Mouse (Mus musculus) intestine, postnatal 0 days (tissue): ENCODE measurements at regions not wholly inside any gene's neighbourhood (a gene's known extent, or its start where the extent isn't known, plus 50 kb on each side); places are given as distances from the start of the nearest gene placed in this dataset.

Experiments
- ATAC-seq: fragments of 200-750 bp; cut with Nextera tagmentation; 2 replicates; pipeline ENCODE4 v1.8.0; 2017; ENCODE audit warnings: mild to moderate bottlenecking, moderate TSS enrichment, moderate library complexity
- H3K27ac ChIP-seq: fragments of 300-500 bp; sonication (generic); 2 replicates; pipeline ENCODE4 v1.5.1; 2014; ENCODE audit warnings: mild to moderate bottlenecking, low read depth, low read length, moderate library complexity
- H3K27me3 ChIP-seq: fragments of 300-500 bp; sonication (generic); replicated peaks from 2 replicates; pipeline ENCODE4 v1.6.1; 2014; ENCODE audit warnings: low read length, mixed read lengths; ENCODE audit not compliant: control insufficient read depth, insufficient read depth
- H3K36me3 ChIP-seq: fragments of 300-500 bp; sonication (generic); 2 replicates; pipeline ENCODE4 v1.6.1; 2014; ENCODE audit warnings: mild to moderate bottlenecking, moderate library complexity; ENCODE audit not compliant: control insufficient read depth, insufficient read depth
- H3K4me1 ChIP-seq: fragments of 300-500 bp; sonication (generic); replicated peaks from 2 replicates; pipeline ENCODE4 v1.6.1; 2014; ENCODE audit warnings: antibody characterized with exemption, low read length, mixed read lengths; ENCODE audit not compliant: control insufficient read depth, insufficient read depth
- H3K4me2 ChIP-seq: fragments of 300-500 bp; sonication (generic); replicated peaks from 2 replicates; pipeline ENCODE4 v1.6.1; 2014; ENCODE audit warnings: low read depth, mild to moderate bottlenecking, moderate library complexity
- H3K4me3 ChIP-seq: fragments of 300-500 bp; sonication (generic); 2 replicates; pipeline ENCODE4 v1.5.1; 2014; ENCODE audit warnings: low read depth, low read length
- H3K9ac ChIP-seq: fragments of 300-500 bp; sonication (generic); 2 replicates; pipeline ENCODE4 v1.6.1; 2014; ENCODE audit warnings: mild to moderate bottlenecking, low read depth, low read length
- H3K9me3 ChIP-seq: fragments of 300-500 bp; sonication (generic); 2 replicates; pipeline ENCODE4 v1.6.1; 2016; ENCODE audit warnings: mixed run types; ENCODE audit not compliant: control insufficient read depth
- CTCF ChIP-seq: sonication (generic); IDR thresholded peaks from 2 replicates; pipeline ENCODE4 v1.5.1; 2016; ENCODE audit warnings: low read depth, mild to moderate bottlenecking, control low read depth, antibody characterized with exemption, moderate library complexity
- whole genome bisulfite sequencing: fragments of 180-500 bp; shearing (Covaris S2); extraction: QIAGEN DNeasy Blood & Tissue Kit; methylation state at CpG from one replicate; pipeline ENCODE4 v1.1.7; 2014; 5-methylcytosine and 5-hydroxymethylcytosine counted together

DNA sequence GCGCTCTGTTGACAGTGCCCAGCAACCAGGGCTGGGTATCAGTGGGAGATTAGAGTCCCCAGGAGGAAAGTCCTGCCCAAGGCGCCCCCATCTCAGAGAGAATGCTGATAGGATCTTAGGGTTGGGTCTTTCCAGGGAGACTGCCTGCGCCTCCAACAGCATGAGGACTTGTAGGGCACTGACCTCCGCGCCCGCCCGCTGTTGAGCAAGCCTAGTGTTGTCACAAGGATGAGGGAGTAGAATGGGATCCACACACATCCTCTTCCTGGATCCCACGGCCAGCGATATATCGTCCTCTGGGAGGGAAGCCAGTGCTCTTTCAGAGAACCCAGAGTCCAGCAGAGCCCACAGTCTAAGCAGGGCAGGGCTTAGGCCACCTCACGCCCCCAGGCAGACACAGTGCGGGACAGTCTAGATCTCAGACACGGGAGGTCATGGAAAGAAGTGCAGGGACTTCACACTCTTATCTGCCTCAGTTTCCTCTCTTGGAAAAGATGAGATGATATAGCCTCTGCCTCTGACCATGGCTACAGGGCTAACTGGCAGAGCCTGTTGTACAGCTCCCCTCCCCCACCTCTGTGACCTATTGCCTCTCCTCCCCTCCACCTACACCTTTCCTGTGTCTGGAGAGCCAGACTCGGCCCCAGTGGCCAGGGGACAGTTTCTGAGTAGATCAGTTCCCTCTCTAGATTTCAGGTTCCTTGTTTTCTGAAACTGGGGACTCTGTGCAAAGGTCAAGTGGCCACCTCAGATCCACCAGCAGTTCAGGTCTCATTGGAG is 52.0 kb upstream of the Dusp5 start:
- no peak for TF ChIP-seq CTCF
- peak; percentile 58 for ATAC-seq
- WGBS: 46% methylated on average over 14 of the region's 14 CpGs

DNA sequence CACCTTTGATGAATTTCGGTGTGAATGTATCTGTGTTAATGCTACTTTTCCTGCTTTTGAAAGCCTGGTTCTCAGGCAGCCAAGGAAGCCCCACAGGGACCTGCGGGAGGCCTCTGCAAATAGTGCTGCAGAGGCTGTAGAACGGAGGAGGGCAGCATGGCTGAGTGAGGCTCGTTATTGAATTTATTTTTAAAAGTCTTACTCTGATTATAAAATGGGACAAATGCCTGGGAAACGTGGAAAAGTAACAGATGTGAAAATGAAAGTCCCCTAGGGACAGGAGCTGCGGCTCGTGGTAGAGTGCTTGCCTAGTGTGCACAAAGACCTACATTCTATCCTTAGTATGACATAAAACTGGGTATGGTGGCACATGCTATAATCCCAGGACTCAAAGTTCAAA is 59.7 kb upstream of the Dusp5 start:
- ATAC-seq: no peak
- H3K9ac ChIP-seq: no peak overlapping the region
- no peaks in the 10 kb centered on the region for H3K4me1 ChIP-seq
- no peaks in the 10 kb centered on the region for H3K27me3 ChIP-seq
- no peak overlapping the region for H3K4me3 ChIP-seq
- no peak overlapping the region for H3K4me2 ChIP-seq
- 56% methylated on average over 7 of the region's 7 CpGs for WGBS
- H3K9me3 ChIP-seq: 0 out of 2 replicates have a peak, but pooled peaks cover 4% of the 10 kb centered on the region
- TF ChIP-seq CTCF: no peak
- H3K27ac ChIP-seq: no peak overlapping the region
- H3K36me3 ChIP-seq: no peaks in the 10 kb centered on the region

More for the DNA sequence above, 52.0 kb upstream of the Dusp5 start:
- no peaks in the 10 kb centered on the region for H3K36me3 ChIP-seq
- no peaks in the 10 kb centered on the region for H3K9me3 ChIP-seq
- no peak overlapping the region for H3K9ac ChIP-seq
- no peaks in the 10 kb centered on the region for H3K4me1 ChIP-seq
- no peaks in the 10 kb centered on the region for H3K27me3 ChIP-seq
- no peak overlapping the region for H3K4me3 ChIP-seq
- H3K27ac ChIP-seq: no peak overlapping the region
- peak overlapping the region; percentile 21 for H3K4me2 ChIP-seq

DNA sequence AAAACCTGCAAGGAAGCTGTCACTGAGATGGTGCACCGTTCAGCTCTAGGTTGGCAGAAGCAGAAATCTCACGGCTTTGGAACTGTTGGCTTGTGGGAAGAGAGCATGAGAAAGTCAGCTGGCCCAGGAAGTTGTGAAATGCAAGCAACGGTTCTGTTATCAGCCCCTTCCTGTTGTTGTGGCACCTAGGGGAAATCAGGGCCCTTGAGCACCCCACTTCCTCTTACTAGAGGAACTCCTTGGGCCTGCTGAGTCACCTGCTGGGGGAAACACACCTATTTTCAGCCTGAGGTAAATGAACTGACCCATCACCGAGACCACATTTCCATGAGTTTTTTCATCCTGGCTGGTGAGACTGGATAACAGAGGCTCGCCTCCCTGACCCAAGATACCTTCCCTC is 64.2 kb upstream of the Dusp5 start:
- no peaks in the 10 kb centered on the region for H3K27me3 ChIP-seq
- no peak overlapping the region for H3K27ac ChIP-seq
- H3K4me2 ChIP-seq: no peak overlapping the region
- TF ChIP-seq CTCF: no peak
- no peak overlapping the region for H3K9ac ChIP-seq
- H3K36me3 ChIP-seq: no peaks in the 10 kb centered on the region
- no peaks in the 10 kb centered on the region for H3K4me1 ChIP-seq
- WGBS: 59% methylated on average over 5 of the region's 5 CpGs
- peak; percentile 47; the same call in 1 of the 2 replicates for ATAC-seq
- H3K9me3 ChIP-seq: 0 out of 2 replicates have a peak, but pooled peaks cover 4% of the 10 kb centered on the region
- no peak overlapping the region for H3K4me3 ChIP-seq

DNA sequence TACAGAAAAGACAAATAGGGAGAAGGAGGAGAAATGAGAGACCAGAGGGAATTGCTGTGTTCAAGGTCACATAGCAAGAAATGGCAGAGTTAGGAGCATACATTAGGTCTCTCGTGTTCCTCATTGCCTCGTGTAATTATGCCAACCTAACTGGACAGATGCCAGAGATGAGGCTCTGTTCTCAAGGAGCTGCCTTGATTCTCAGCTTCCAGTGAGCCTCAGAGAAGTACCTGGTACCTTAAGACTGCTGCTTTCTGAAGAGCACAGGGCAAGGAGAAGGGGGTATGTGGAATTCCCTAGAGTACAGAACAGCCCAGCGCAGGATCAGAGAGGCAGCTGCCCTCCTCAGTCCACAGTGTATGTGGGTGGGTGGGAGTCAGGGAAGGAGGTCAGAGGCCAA is 64.8 kb upstream of the Dusp5 start:
- ATAC-seq: no peak
- 66% methylated on average over 3 of the region's 3 CpGs for WGBS

DNA sequence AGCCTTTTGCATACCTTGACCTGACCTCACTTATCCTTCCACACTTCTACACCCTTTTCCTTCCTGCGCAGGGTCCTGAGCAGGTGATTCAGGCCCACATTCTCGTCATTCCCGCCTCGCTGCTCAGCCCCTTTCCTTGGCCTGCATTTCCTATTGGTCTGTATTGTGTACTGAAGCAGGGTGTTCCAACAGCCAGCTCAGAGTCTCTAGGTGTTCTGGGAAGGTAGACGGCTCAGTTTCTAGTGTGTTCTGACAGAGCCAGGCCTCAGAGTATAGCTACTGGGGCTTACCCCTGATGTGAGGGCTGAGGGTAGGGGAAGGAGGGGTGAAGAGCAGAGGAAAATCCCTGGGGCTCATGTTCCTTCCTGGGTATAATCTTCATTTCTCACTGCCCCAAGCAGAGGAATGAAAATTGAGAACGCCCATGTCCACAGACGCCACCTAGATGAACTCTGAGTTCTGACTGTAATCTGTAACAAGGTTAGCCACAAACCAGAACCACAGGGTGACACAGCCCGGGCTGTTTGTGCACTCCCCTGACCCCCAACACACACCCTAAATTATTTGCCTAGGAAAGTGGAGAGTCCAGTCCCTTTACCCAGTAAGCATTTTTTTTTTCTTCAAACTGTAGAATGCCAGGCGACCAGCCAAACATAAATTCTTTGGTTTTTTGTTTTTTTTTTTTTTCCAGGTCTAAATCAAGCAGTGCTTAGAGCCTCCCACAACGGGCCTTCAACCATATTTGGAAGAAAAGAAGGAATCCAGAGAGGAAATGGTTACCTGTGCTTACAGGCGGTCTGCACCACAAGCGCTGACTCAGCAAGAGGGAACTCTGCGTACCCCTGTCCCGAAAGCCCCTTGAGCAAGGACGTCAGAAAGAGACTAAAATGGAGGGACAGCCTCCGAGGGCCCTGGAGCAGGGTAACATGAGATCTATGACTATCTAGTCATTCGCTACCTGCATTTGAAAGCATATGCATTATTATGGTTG is 67.6 kb upstream of the Dusp5 start:
- peak overlapping the region; percentile 26; the same call in 1 of the 2 replicates for H3K9ac ChIP-seq
- no peaks in the 10 kb centered on the region for H3K4me1 ChIP-seq
- TF ChIP-seq CTCF: no peak; the same call in 1 of the 2 replicates
- H3K4me2 ChIP-seq: peak overlapping the region; percentile 53
- no peak overlapping the region; the same call in 1 of the 2 replicates for H3K27ac ChIP-seq
- H3K27me3 ChIP-seq: no peaks in the 10 kb centered on the region
- 0 out of 2 replicates have a peak, but pooled peaks have one; percentile 10 for ATAC-seq
- H3K9me3 ChIP-seq: 0 out of 2 replicates have a peak, but pooled peaks cover 2% of the 10 kb centered on the region
- no peaks in the 10 kb centered on the region for H3K36me3 ChIP-seq
- 68% methylated on average over 17 of the region's 17 CpGs for WGBS
- peak overlapping the region; percentile 16; the same call in 1 of the 2 replicates for H3K4me3 ChIP-seq

More for the DNA sequence above, 64.8 kb upstream of the Dusp5 start:
- H3K4me1 ChIP-seq: no peaks in the 10 kb centered on the region
- H3K27ac ChIP-seq: no peak overlapping the region
- H3K27me3 ChIP-seq: no peaks in the 10 kb centered on the region
- TF ChIP-seq CTCF: no peak
- H3K4me2 ChIP-seq: no peak overlapping the region
- no peaks in the 10 kb centered on the region for H3K36me3 ChIP-seq
- H3K9me3 ChIP-seq: 0 out of 2 replicates have a peak, but pooled peaks cover 4% of the 10 kb centered on the region
- no peak overlapping the region for H3K9ac ChIP-seq
- H3K4me3 ChIP-seq: no peak overlapping the region
